Mouse (Mus musculus) testis, postnatal 10 days (tissue): ENCODE measurements around the gene Ppp2ca.
"Not testable (repeated sequence)": the region's sequence is repeated elsewhere in the genome, so short reads cannot be mapped to it uniquely, and the experiment has no call there.

Experiments used
- DNase-seq: peaks from one replicate; pipeline ENCODE4 v3.0.0; 2021; ENCODE audit warnings: low spot score

Ppp2ca gene

GRCm38 (mm10) chr11:52097016-52097415, 1.5 kb upstream of the Ppp2ca start:
- no peak for DNase-seq

GRCm38 (mm10) chr11:52097596-52097995, 885 bp upstream of the Ppp2ca start:
- no peak for DNase-seq

- peak; percentile 83 for DNase-seq
These were observed 715 bp downstream of the Ppp2ca start for GRCm38 (mm10) chr11:52099031-52099761.

- DNase-seq = no peak
These were observed 1.3 kb downstream of the Ppp2ca start for GRCm38 (mm10) chr11:52099771-52100219.

- no peak for DNase-seq
These were observed 4.5 kb downstream of the Ppp2ca start for GRCm38 (mm10) chr11:52102977-52103376.

- DNase-seq = no peak
These were observed 7.0 kb downstream of the Ppp2ca start for GRCm38 (mm10) chr11:52105503-52105902.

GRCm38 (mm10) chr11:52106037-52106436, 7.6 kb downstream of the Ppp2ca start:
- DNase-seq = no peak

- no peak for DNase-seq
These were observed 8.0 kb downstream of the Ppp2ca start for GRCm38 (mm10) chr11:52106438-52106837.

GRCm38 (mm10) chr11:52108796-52109195, 10.3 kb downstream of the Ppp2ca start:
- no peak for DNase-seq

- no peak for DNase-seq
These were observed 10.9 kb downstream of the Ppp2ca start for GRCm38 (mm10) chr11:52109421-52109820.

GRCm38 (mm10) chr11:52115479-52115878, 17.0 kb downstream of the Ppp2ca start:
- no peak for DNase-seq

GRCm38 (mm10) chr11:52116117-52116516, 17.6 kb downstream of the Ppp2ca start:
- DNase-seq = not testable (repeated sequence)

GRCm38 (mm10) chr11:52117156-52117555, 18.7 kb downstream of the Ppp2ca start:
- DNase-seq = no peak

GRCm38 (mm10) chr11:52120415-52120814, 21.9 kb downstream of the Ppp2ca start:
- DNase-seq = not testable (repeated sequence)

GRCm38 (mm10) chr11:52122045-52122444, 23.6 kb downstream of the Ppp2ca start:
- no peak for DNase-seq

- DNase-seq = no peak
These were observed 26.0 kb downstream of the Ppp2ca start for GRCm38 (mm10) chr11:52124468-52124867.

- no peak for DNase-seq
These were observed 28.7 kb downstream of the Ppp2ca start for GRCm38 (mm10) chr11:52127169-52127568.

GRCm38 (mm10) chr11:52127760-52128159, 29.3 kb downstream of the Ppp2ca start:
- no peak for DNase-seq

- no peak for DNase-seq
These were observed 30.0 kb downstream of the Ppp2ca start for GRCm38 (mm10) chr11:52128316-52129061.

- peak; percentile 42 for DNase-seq
These were observed 30.7 kb downstream of the Ppp2ca start for GRCm38 (mm10) chr11:52129171-52129570.

GRCm38 (mm10) chr11:52129621-52130450, 31.4 kb downstream of the Ppp2ca start:
- no peak for DNase-seq

- no peak for DNase-seq
These were observed 32.1 kb downstream of the Ppp2ca start for GRCm38 (mm10) chr11:52130451-52131068.
